Mouse (Mus musculus) ovary, postnatal 10 days (tissue): ENCODE data around the gene Adck2.

Source experiments
- DNase-seq: peaks from one replicate; pipeline ENCODE4 v3.0.0; 2022; ENCODE audit warnings: low spot score

The Adck2 gene

GRCm38 (mm10) chr6:39557723-39558261 is 15.9 kb upstream of the Adck2 start, which contains the start of gene Dennd2a:
Gene Dennd2a (minus strand): TSS chr6:39557867.
- DNase-seq: peak; percentile 78

GRCm38 (mm10) chr6:39559276-39559939 is 14.3 kb upstream of the Adck2 start:
- no peak for DNase-seq

- DNase-seq: peak; percentile 50
Observed at GRCm38 (mm10) chr6:39562166-39563015, 11.3 kb upstream of the Adck2 start.

GRCm38 (mm10) chr6:39567528-39567927 is 6.1 kb upstream of the Adck2 start:
- DNase-seq: no peak

GRCm38 (mm10) chr6:39570426-39570825 is 3.2 kb upstream of the Adck2 start:
- no peak for DNase-seq

- no peak for DNase-seq
Observed at GRCm38 (mm10) chr6:39574555-39574869, 839 bp downstream of the Adck2 start.

GRCm38 (mm10) chr6:39574951-39575350 is 1.3 kb downstream of the Adck2 start:
- no peak for DNase-seq

- no peak for DNase-seq
Observed at GRCm38 (mm10) chr6:39579552-39579951, 5.9 kb downstream of the Adck2 start.

- DNase-seq: no peak
Observed at GRCm38 (mm10) chr6:39580558-39580957, 6.9 kb downstream of the Adck2 start.

GRCm38 (mm10) chr6:39581087-39581784 is 7.6 kb downstream of the Adck2 start:
- no peak for DNase-seq

- DNase-seq: no peak
Observed at GRCm38 (mm10) chr6:39585517-39585916, 11.8 kb downstream of the Adck2 start, which contains the start of gene Gm42420. Gene Gm42420 (plus strand): TSS chr6:39585753.

- DNase-seq: no peak
Observed at GRCm38 (mm10) chr6:39591481-39591880, 17.8 kb downstream of the Adck2 start.

- peak; percentile 94 for DNase-seq
Observed at GRCm38 (mm10) chr6:39592401-39593214, 18.9 kb downstream of the Adck2 start, which contains the start of gene Ndufb2. Gene Ndufb2 (plus strand): TSS chr6:39592574.

- no peak for DNase-seq
Observed at GRCm38 (mm10) chr6:39600851-39601250, 27.2 kb downstream of the Adck2 start.

GRCm38 (mm10) chr6:39601828-39602227 is 28.2 kb downstream of the Adck2 start:
- no peak for DNase-seq

- no peak for DNase-seq
Observed at GRCm38 (mm10) chr6:39604565-39604964, 30.9 kb downstream of the Adck2 start.

GRCm38 (mm10) chr6:39606056-39606455 is 32.4 kb downstream of the Adck2 start:
- DNase-seq: no peak

GRCm38 (mm10) chr6:39606862-39607261 is 33.2 kb downstream of the Adck2 start:
- DNase-seq: no peak

- DNase-seq: no peak
Observed at GRCm38 (mm10) chr6:39607365-39607764, 33.7 kb downstream of the Adck2 start.

- DNase-seq: no peak
Observed at GRCm38 (mm10) chr6:39610207-39610606, 36.5 kb downstream of the Adck2 start.

- DNase-seq: no peak
Observed at GRCm38 (mm10) chr6:39611296-39611695, 37.6 kb downstream of the Adck2 start.
